In genomic region chr1:33878170-33878569, GRCm38 (mm10) we compare ENCODE assay signal across 19 mouse cellular contexts. TPM values are rescaled to one million over a fixed set of nuclear protein-coding genes. Genes with fewer than 3 reads are reported as not detected.
A peak's percentile ranks its signal among the peaks of the same experiment; 100 is the strongest.
DNase-seq lines count a peak whose midpoint lies in the region; TF ChIP-seq lines count a peak whose summit lies in the region.
"Had no signal": no experiment of that assay in that cellular context is flagged by ENCODE, and none has a peak within 500 bp of the region (broad histone marks: within the 10 kb centered on the region; RNA-seq: fewer than 3 reads in every experiment).

No protein-coding gene starts in this region.

- no peak overlapping the region for H3K9ac ChIP-seq in heart, adult 2 months (ENCODE audit: low read depth, low read length)
- H3K9ac ChIP-seq: forebrain, embryonic 13.5 days; hindbrain, embryonic 14.5 days had no signal

- no peak for DNase-seq in gastrocnemius, adult 2 months
- no peak for DNase-seq in gastrocnemius, postnatal 36 days
- DNase-seq in heart, adult 2 months, result peak in 1 of 2 experiments; percentile 23
- DNase-seq in heart, postnatal 25 days (ENCODE audit: low spot score), result no peak
- peak; percentile 11 for DNase-seq in lung, postnatal 36 days
- no peak for DNase-seq in lung, postnatal 10 days
- DNase-seq in cerebellum, adult 11 months, result no peak
- DNase-seq: adrenal gland, adult 8-10 months; adrenal gland, postnatal 25 days; cerebellum, adult 18-20 months; cerebellum, adult 9-10 months; cerebellum, postnatal 14 days; gastrocnemius, postnatal 14 days; kidney, adult 18-20 months had no signal

- intact Hi-C loops in gastrocnemius, adult 2 months (cut with DNase I), result no loop called here
- intact Hi-C loops in gastrocnemius, postnatal 36 days (cut with DNase I), result no loop called here
- intact Hi-C loops in heart, adult 2 months (cut with DNase I), result no loop called here
- intact Hi-C loops in heart, postnatal 25 days (cut with DNase I), result no loop called here

- H3K36me3 ChIP-seq in heart, adult 2 months (ENCODE audit: control insufficient read depth, insufficient read depth, low read length), result no peaks in the 10 kb centered on the region
- H3K36me3 ChIP-seq: forebrain, embryonic 10.5 days; hindbrain, embryonic 10.5 days had no signal

- TF ChIP-seq POLR2A in heart, adult 2 months (IDR thresholded peaks at IDR 0.05; ENCODE audit: insufficient read depth, low read depth, low read length), result no peak

- no peaks in the 10 kb centered on the region for H3K27me3 ChIP-seq in heart, adult 2 months (ENCODE audit: control insufficient read depth, insufficient read depth, low read length)
- H3K27me3 ChIP-seq: forebrain, embryonic 13.5 days had no signal

- H3K27ac ChIP-seq in gastrocnemius, adult 2 months, result no peak overlapping the region
- H3K27ac ChIP-seq in heart, adult 2 months, result peak overlapping the region; percentile 44
- H3K27ac ChIP-seq: forebrain, embryonic 10.5 days; forebrain, embryonic 13.5 days; hindbrain, embryonic 10.5 days; hindbrain, embryonic 14.5 days; hindbrain, postnatal 0 days had no signal

- H3K4me3 ChIP-seq in gastrocnemius, adult 2 months, result peak overlapping the region; percentile 1; the same call in 1 of the 2 replicates
- H3K4me3 ChIP-seq in heart, adult 2 months, result no peak overlapping the region
- H3K4me3 ChIP-seq: forebrain, embryonic 10.5 days; forebrain, embryonic 13.5 days; hindbrain, embryonic 10.5 days had no signal

- no peak for TF ChIP-seq EP300 in heart, adult 2 months (IDR thresholded peaks at IDR 0.05; ENCODE audit: insufficient read depth, low read depth, low read length)

- TF ChIP-seq CTCF in gastrocnemius, adult 2 months (IDR thresholded peaks at IDR 0.05), result no peak
- no peak for TF ChIP-seq CTCF in heart, adult 2 months (IDR thresholded peaks at IDR 0.05)

- H3K4me1 ChIP-seq in heart, adult 2 months (ENCODE audit: control insufficient read depth, insufficient read depth, low read length), result no peaks in the 10 kb centered on the region; the same call in 1 of the 2 replicates
- H3K4me1 ChIP-seq: forebrain, embryonic 10.5 days; forebrain, embryonic 13.5 days; hindbrain, embryonic 10.5 days had no signal

- WGBS in heart, adult 2 months, result 35% methylated on average over 7 of the region's 7 CpGs

- no peaks in the 10 kb centered on the region for H3K79me2 ChIP-seq in heart, adult 2 months (replicated peaks; ENCODE audit: control insufficient read depth, insufficient read depth, low read length)

RNA-seq across cellular contexts. Expression of gene Bend6, which starts 29.4 kb away (rescaled TPM):
- 1 to 10 TPM; 1.6 to 2.1 TPM for total RNA-seq in gastrocnemius, adult 2 months (2021)
- total RNA-seq in gastrocnemius, postnatal 36 days (2021), result 1 to 10 TPM; 1.1 to 1.3 TPM
- total RNA-seq in heart, adult 2 months (2021), result 1 to 10 TPM; 2.1 to 3.0 TPM
- polyA plus RNA-seq in heart, adult 2 months (2012; rRNA removed), result 0.61 and 2.9 TPM in 2 replicates
- 1 to 10 TPM; 2.3 to 2.4 TPM for total RNA-seq in heart, postnatal 25 days (2021)

RNA-seq across cellular contexts. Expression of gene Dst, which starts 29.9 kb away (rescaled TPM):
- 100 to 1,000 TPM; 291 to 304 TPM for total RNA-seq in gastrocnemius, adult 2 months (2021)
- 100 to 1,000 TPM; 215 to 242 TPM for total RNA-seq in gastrocnemius, postnatal 36 days (2021)
- 100 to 1,000 TPM; 334 to 404 TPM for total RNA-seq in heart, adult 2 months (2021)
- polyA plus RNA-seq in heart, adult 2 months (2012; rRNA removed), result 66.7 and 85.7 TPM in 2 replicates
- 100 to 1,000 TPM; 338 to 369 TPM for total RNA-seq in heart, postnatal 25 days (2021)
